Mouse (Mus musculus) skeletal muscle tissue, adult 2 months (tissue): Measurements from ENCODE around the gene Lmcd1.

Source experiments
- DNase-seq: peaks from one replicate; pipeline ENCODE4 v3.0.0-alpha.2; 2012; ENCODE audit warnings: low read depth, low spot score

Gene Lmcd1

GRCm38 (mm10) chr6:112359341-112359740, 85.8 kb downstream of the Lmcd1 start:
- DNase-seq: no peak

GRCm38 (mm10) chr6:112360676-112361075, 87.1 kb downstream of the Lmcd1 start:
- no peak for DNase-seq

- peak; percentile 55 for DNase-seq
These were observed 88.9 kb downstream of the Lmcd1 start for GRCm38 (mm10) chr6:112362349-112362958.

- no peak for DNase-seq
These were observed 91.0 kb downstream of the Lmcd1 start for GRCm38 (mm10) chr6:112364581-112364980.

- no peak for DNase-seq
These were observed 91.7 kb downstream of the Lmcd1 start for GRCm38 (mm10) chr6:112365294-112365693.

- peak; percentile 40 for DNase-seq
These were observed 100.5 kb downstream of the Lmcd1 start for GRCm38 (mm10) chr6:112373886-112374585.

- no peak for DNase-seq
These were observed 102.3 kb downstream of the Lmcd1 start for GRCm38 (mm10) chr6:112375661-112376392.

GRCm38 (mm10) chr6:112379054-112379453, 105.5 kb downstream of the Lmcd1 start:
- no peak for DNase-seq
